Mouse (Mus musculus) v-Abl transformed pro-B cells (cell line): Measurements from ENCODE around the gene Nptx2.

ENCODE experiments used
- in situ Hi-C, 2 experiments: fragments of 400-800 bp; cut with MboI; formaldehyde crosslinking; loops; one replicate each; pipeline ENCODE4 v1.15.1; 2025; ENCODE audit not compliant: unreplicated experiment in 2 of 2

Gene Nptx2

GRCm38 (mm10) chr5:144558481-144558880 is 12.8 kb downstream of the Nptx2 start:
- in situ Hi-C loops = no loop called here

GRCm38 (mm10) chr5:144565739-144566138 is 20.0 kb downstream of the Nptx2 start:
- in situ Hi-C loops = no loop called here

- in situ Hi-C loops = no loop called here
These were observed 39.4 kb downstream of the Nptx2 start for GRCm38 (mm10) chr5:144585100-144585499.

GRCm38 (mm10) chr5:144591248-144591880 is 45.7 kb downstream of the Nptx2 start:
- in situ Hi-C loops = no loop called here

GRCm38 (mm10) chr5:144594796-144595195 is 49.1 kb downstream of the Nptx2 start:
- in situ Hi-C loops = no loop called here
